Mouse (Mus musculus): Measurements from ENCODE around the gene Hemgn. TPM values are rescaled to one million over a fixed set of nuclear protein-coding genes. Genes with fewer than 3 reads are reported as not detected.

Gene Hemgn
- not detected for polyA plus RNA-seq (2014; fragmentation: Illumina TruSeq; extraction: RNeasy Lipid Tissue Mini Kit (QIAGEN cat#74804))

GRCm38 (mm10) chr4:46413406-46413805 lies at the start of gene Hemgn:
TSS of gene Hemgn (minus strand) at chr4:46413506.

GRCm38 (mm10) chr4:46450519-46451131 lies 37.3 kb upstream of the Hemgn start, which contains the start of gene Anp32b:
TSS of gene Anp32b (plus strand) at chr4:46450902.

DNA sequence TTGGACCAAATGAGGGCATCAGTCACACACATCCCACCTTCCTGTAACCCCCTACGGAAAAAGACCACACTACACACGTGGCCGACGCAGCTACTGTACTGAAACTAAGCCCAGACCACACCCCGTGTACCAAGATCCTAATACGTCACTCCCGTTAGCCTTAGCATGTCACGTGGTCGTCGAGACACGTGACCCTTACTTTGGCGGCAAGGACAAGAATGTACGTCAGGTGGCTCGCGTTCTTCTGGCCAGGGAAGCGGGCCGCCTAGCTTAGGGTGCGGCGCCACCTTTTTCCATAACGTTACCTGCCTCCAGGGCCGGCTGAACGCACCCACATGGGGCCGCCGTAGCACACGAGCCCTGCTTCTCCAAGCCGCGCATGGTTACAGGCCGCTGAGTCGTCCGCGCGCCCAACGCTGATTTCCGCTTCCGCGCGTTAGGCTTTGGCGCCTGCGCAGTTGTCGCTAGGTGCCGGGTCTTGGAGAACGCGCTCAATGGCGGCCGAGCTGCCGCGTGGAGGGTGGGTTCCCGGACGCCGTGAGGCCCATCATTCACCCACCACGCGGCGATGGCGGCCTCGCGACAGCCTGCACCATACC lies 24.2 kb downstream of the Hemgn start, which contains the start of gene Trmo:
TSS of gene Trmo (minus strand) at position 425 of the 599 bp plus-strand sequence.

Other genes with a start within 250 kb of the Hemgn start
- 45.3 TPM for gene Xpa, start 217.2 kb downstream of the Hemgn start, polyA plus RNA-seq (2014; fragmentation: Illumina TruSeq; extraction: RNeasy Lipid Tissue Mini Kit (QIAGEN cat#74804))
- not detected for gene Foxe1, start 69.9 kb downstream of the Hemgn start, polyA plus RNA-seq (2014; fragmentation: Illumina TruSeq; extraction: RNeasy Lipid Tissue Mini Kit (QIAGEN cat#74804))
- 1.9 TPM for gene Trmo, start 24.1 kb downstream of the Hemgn start, polyA plus RNA-seq (2014; fragmentation: Illumina TruSeq; extraction: RNeasy Lipid Tissue Mini Kit (QIAGEN cat#74804))
- gene Anp32b, start 37.4 kb upstream of the Hemgn start, polyA plus RNA-seq (2014; fragmentation: Illumina TruSeq; extraction: RNeasy Lipid Tissue Mini Kit (QIAGEN cat#74804)) = 633 TPM
- 9.6 TPM for gene Nans, start 75.7 kb upstream of the Hemgn start, polyA plus RNA-seq (2014; fragmentation: Illumina TruSeq; extraction: RNeasy Lipid Tissue Mini Kit (QIAGEN cat#74804))
- gene Trim14, start 122.6 kb upstream of the Hemgn start, polyA plus RNA-seq (2014; fragmentation: Illumina TruSeq; extraction: RNeasy Lipid Tissue Mini Kit (QIAGEN cat#74804)) = 22.3 TPM
- gene Coro2a, start 188.7 kb upstream of the Hemgn start, polyA plus RNA-seq (2014; fragmentation: Illumina TruSeq; extraction: RNeasy Lipid Tissue Mini Kit (QIAGEN cat#74804)) = 13.3 TPM
- 0.31 TPM for gene Tbc1d2, start 236.7 kb upstream of the Hemgn start, polyA plus RNA-seq (2014; fragmentation: Illumina TruSeq; extraction: RNeasy Lipid Tissue Mini Kit (QIAGEN cat#74804))